Mouse (Mus musculus) bone marrow macrophage, adult 2 months (primary cell): ENCODE results near the gene Hhatl.

Experiments used
- CTCF ChIP-seq: IDR thresholded peaks from 2 replicates; pipeline ENCODE4 v1.5.1; 2012; ENCODE audit warnings: low read depth, mild to moderate bottlenecking, low read length, moderate library complexity
- POLR2A ChIP-seq: IDR thresholded peaks from 2 replicates; pipeline ENCODE4 v1.6.1; 2012; ENCODE audit warnings: mild to moderate bottlenecking, low read depth, low read length, borderline replicate concordance

GRCm38 (mm10) chr9:121815183-121815582 is 22.9 kb upstream of the Hhatl start:
- TF ChIP-seq CTCF (no peak), POLR2A (no peak)
